Mouse (Mus musculus) erythroblast, embryonic 14.5 days (primary cell): ENCODE data around the gene Sec16b.

Experiments used
- GATA1 ChIP-seq: IDR thresholded peaks from 2 replicates; pipeline ENCODE4 v1.6.1; 2012; ENCODE audit warnings: low read length, inconsistent platforms, mixed read lengths
- TAL1 ChIP-seq: IDR thresholded peaks from 3 replicates; pipeline ENCODE4 v1.6.1; 2012; ENCODE audit warnings: low read length, inconsistent platforms, mixed read lengths

- no peak for TF ChIP-seq GATA1
- no peak for TF ChIP-seq TAL1
Observed at GRCm38 (mm10) chr1:157524775-157525174, 18.2 kb downstream of the Sec16b start.
